Mouse (Mus musculus) small intestine, adult 2 months (tissue): ENCODE measurements at regions not wholly inside any gene's neighbourhood (a gene's known extent, or its start where the extent isn't known, plus 50 kb on each side); places are given as distances from the start of the nearest gene placed in this dataset.

Experiments used
- H3K27ac ChIP-seq: fragments of 200-500 bp; 2 replicates; pipeline ENCODE4 v1.5.1; 2012; ENCODE audit warnings: low read depth, low read length, control low read depth, inconsistent platforms; ENCODE audit not compliant: insufficient read depth
- H3K27me3 ChIP-seq: fragments of 200-500 bp; 2 replicates; pipeline ENCODE4 v1.6.1; 2012; ENCODE audit warnings: mild to moderate bottlenecking, moderate library complexity, low read length, inconsistent platforms; ENCODE audit not compliant: control insufficient read depth, insufficient read depth
- H3K36me3 ChIP-seq: fragments of 200-500 bp; 2 replicates; pipeline ENCODE4 v1.6.1; 2012; ENCODE audit warnings: mild to moderate bottlenecking, low read length, control low read depth, inconsistent platforms; ENCODE audit not compliant: control insufficient read depth, insufficient read depth
- H3K4me1 ChIP-seq: fragments of 200-500 bp; 2 replicates; pipeline ENCODE4 v1.6.1; 2012; ENCODE audit warnings: low read length, inconsistent platforms, mixed read lengths; ENCODE audit not compliant: control insufficient read depth, insufficient read depth, insufficient read length
- H3K4me3 ChIP-seq: fragments of 200-500 bp; 2 replicates; pipeline ENCODE4 v1.5.1; 2012; ENCODE audit warnings: low read depth, mild to moderate bottlenecking, control low read depth, inconsistent platforms, low read length, moderate library complexity
- CTCF ChIP-seq: fragments of 200-500 bp; IDR thresholded peaks from 2 replicates; pipeline ENCODE4 v1.5.1; 2012; ENCODE audit warnings: low read depth, mild to moderate bottlenecking, control low read depth, inconsistent platforms, low read length, moderate library complexity, mixed read lengths; ENCODE audit not compliant: insufficient replicate concordance, insufficient read length; ENCODE audit errors: extremely low read depth
- POLR2A ChIP-seq: fragments of 200-500 bp; IDR thresholded peaks from 2 replicates; pipeline ENCODE4 v1.6.1; 2012; ENCODE audit warnings: low read depth, mild to moderate bottlenecking, control low read depth, inconsistent platforms, low read length, moderate library complexity
- WGBS: fragments of 180-500 bp; shearing (Covaris S2); methylation state at CpG from one replicate; pipeline ENCODE4 v1.1.7; 2018; 5-methylcytosine and 5-hydroxymethylcytosine counted together

- Histone ChIP-seq H3K4me1 (no peaks in the 10 kb centered on the region), H3K36me3 (no peaks in the 10 kb centered on the region), H3K4me3 (no peak overlapping the region), H3K27ac (no peak overlapping the region), H3K27me3 (no peaks in the 10 kb centered on the region)
- TF ChIP-seq POLR2A (no peak), CTCF (no peak)
- WGBS: 36% methylated on average over 5 of the region's 5 CpGs
Observed at GRCm38 (mm10) chr2:158922766-158923165, 128.2 kb downstream of the Dhx35 start.

DNA sequence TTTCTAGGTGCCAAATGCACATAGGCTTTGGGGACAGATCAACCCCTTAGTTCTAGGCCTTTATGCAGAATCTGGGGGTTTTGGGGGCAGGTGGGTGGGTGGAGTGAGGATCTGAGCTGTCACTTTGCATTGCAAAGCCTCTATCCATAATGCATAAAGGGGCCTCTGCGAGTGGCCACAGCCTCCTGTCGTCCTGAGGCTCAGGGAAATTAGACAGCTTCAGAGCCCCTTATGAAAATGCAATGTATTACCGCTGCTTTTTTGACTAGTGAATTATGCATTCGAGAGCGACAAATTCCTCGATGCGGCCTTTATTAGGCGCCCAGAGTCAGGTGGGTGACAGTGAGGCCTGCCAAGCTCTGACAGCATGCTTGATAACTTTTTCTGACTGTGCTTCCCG, 134.9 kb downstream of the Dhx35 start:
- TF ChIP-seq CTCF (no peak), POLR2A (no peak)
- WGBS: 77% methylated on average over 9 of the region's 9 CpGs

DNA sequence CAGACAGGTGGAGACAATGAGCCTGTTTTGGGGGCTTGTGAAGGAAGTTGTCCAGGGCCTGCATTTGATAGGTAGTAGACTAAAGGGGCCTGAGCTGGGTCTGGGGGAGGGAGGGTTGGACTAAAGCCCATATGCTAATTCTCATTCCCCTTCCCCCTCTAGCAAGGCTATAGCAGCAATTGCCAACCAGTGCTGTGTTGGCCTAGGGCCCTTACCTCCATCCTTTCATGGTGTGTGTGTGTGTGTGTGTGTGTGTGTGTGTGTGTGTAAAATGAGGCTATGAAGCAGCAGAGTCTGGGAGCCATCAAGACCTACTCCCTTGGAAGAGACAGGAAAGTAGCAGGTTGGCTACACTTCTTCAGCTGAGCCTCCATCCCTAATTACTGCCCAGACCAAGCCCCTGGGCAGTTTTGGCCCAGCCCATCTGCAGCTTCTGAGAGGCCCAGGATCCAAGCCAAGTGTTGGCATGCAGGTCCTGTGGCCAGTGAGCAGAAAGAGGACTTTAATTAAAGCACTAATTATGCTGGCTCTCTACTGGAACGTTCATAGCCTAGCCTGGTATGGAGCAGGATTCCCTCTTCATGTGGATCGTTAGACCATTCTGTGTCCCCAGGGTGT, 143.4 kb downstream of the Dhx35 start:
- WGBS: 91% methylated on average over 2 of the region's 2 CpGs
- H3K36me3 ChIP-seq: no peaks in the 10 kb centered on the region
- no peaks in the 10 kb centered on the region for H3K4me1 ChIP-seq
- H3K4me3 ChIP-seq: no peak overlapping the region
- TF ChIP-seq POLR2A (no peak), CTCF (no peak)
- H3K27me3 ChIP-seq: no peaks in the 10 kb centered on the region
- H3K27ac ChIP-seq: no peak overlapping the region

More for the DNA sequence above, 134.9 kb downstream of the Dhx35 start:
- no peaks in the 10 kb centered on the region for H3K27me3 ChIP-seq
- H3K4me3 ChIP-seq: no peak overlapping the region
- no peak overlapping the region for H3K27ac ChIP-seq
- H3K36me3 ChIP-seq: no peaks in the 10 kb centered on the region
- no peaks in the 10 kb centered on the region for H3K4me1 ChIP-seq

GRCm38 (mm10) chr2:158949418-158949817, 154.8 kb downstream of the Dhx35 start:
- H3K4me3 ChIP-seq: no peak overlapping the region
- H3K27me3 ChIP-seq: no peaks in the 10 kb centered on the region
- no peak overlapping the region for H3K27ac ChIP-seq
- WGBS: 57% methylated on average over 6 of the region's 6 CpGs
- no peaks in the 10 kb centered on the region for H3K4me1 ChIP-seq
- H3K36me3 ChIP-seq: no peaks in the 10 kb centered on the region
- TF ChIP-seq POLR2A (no peak), CTCF (no peak)

GRCm38 (mm10) chr2:158951061-158951460, 156.5 kb downstream of the Dhx35 start:
- H3K36me3 ChIP-seq: no peaks in the 10 kb centered on the region
- TF ChIP-seq CTCF (no peak), POLR2A (no peak)
- no peaks in the 10 kb centered on the region for H3K4me1 ChIP-seq
- no peaks in the 10 kb centered on the region for H3K27me3 ChIP-seq
- H3K27ac ChIP-seq: no peak overlapping the region
- 35% methylated on average over 3 of the region's 3 CpGs for WGBS
- no peak overlapping the region for H3K4me3 ChIP-seq

GRCm38 (mm10) chr2:158956888-158957287, 162.3 kb downstream of the Dhx35 start:
- Histone ChIP-seq H3K36me3 (no peaks in the 10 kb centered on the region), H3K4me1 (no peaks in the 10 kb centered on the region), H3K4me3 (no peak overlapping the region), H3K27ac (no peak overlapping the region), H3K27me3 (no peaks in the 10 kb centered on the region)
- 42% methylated on average over 11 of the region's 11 CpGs for WGBS
- no peak for TF ChIP-seq CTCF
- no peak for TF ChIP-seq POLR2A

DNA sequence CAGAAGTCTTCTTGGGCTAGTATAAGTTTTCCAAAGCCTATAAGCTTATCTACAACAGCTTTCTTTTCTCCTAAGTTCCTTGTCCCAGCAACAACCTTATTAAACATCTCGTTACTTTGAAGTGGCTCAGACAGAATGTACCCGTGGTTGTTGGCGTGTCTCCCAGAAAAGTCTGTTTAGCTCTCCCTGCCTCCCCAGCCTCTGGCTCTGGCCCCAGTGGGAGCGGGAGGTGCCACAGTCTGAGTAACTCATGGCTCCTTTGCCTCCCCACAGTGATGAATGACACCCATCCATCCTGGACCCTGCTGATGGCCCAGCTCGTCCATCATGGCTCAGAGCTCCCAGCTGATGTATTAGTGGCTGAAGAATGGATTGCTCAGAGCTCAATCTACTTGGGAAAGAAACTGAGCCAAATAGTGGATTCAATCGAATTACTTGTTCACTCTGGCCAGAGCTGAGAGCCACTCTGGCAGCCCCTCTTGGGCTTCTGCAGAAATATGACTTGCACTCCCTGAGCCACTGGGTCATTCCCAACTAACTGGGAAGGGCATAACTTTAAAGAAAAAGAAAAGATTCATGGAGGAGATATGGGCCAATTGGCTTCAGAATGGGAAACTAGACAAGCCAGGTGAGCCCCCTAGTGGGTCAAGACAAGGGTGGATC, 170.5 kb downstream of the Dhx35 start:
- TF ChIP-seq POLR2A: no peak
- TF ChIP-seq CTCF: no peak
- no peak overlapping the region for H3K27ac ChIP-seq
- H3K36me3 ChIP-seq: no peaks in the 10 kb centered on the region
- WGBS: 51% methylated on average over 6 of the region's 6 CpGs
- H3K4me1 ChIP-seq: no peaks in the 10 kb centered on the region
- no peak overlapping the region for H3K4me3 ChIP-seq
- no peaks in the 10 kb centered on the region for H3K27me3 ChIP-seq
